12 mouse cellular contexts compared by ENCODE assay signal in the genomic region with DNA sequence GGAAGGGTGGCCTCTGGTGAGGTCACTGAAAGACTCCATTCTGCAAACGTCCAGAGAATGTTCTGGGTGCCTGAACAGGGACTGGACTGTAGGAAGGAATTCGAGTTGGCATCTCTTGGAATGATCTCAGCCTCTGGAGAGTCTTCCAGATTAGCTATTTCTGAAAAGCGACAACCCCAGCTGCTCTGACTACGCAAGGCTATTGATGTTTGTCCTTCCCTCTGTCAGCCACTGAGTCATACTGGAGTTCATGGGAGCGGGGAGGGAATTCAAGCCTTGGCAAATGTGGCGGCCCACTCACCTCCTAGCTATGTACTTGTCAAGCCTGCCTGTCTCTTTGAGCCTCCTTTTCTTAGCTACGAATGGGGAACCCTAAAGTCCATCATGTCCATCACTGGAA.
DNase-seq lines count a peak whose midpoint lies in the region; ATAC-seq lines count a peak whose summit lies in the region.
"Had no signal": no experiment of that assay in that cellular context is flagged by ENCODE, and none has a peak within 500 bp of the region (broad histone marks: within the 10 kb centered on the region; RNA-seq: fewer than 3 reads in every experiment).

No protein-coding gene starts in this region.

- ATAC-seq in forebrain, embryonic 11.5 days (replicated peaks; ENCODE audit: low FRiP score), result no peak
- ATAC-seq: midbrain, embryonic 13.5 days had no signal

- H3K4me2 ChIP-seq in forebrain, embryonic 11.5 days (ENCODE audit: low read depth, low read length, severe bottlenecking), result no peak overlapping the region
- H3K4me2 ChIP-seq: midbrain, embryonic 13.5 days had no signal

- DNase-seq in forebrain, embryonic 10.5 days (ENCODE audit: extremely low spot score, low spot score), result no peak
- DNase-seq in forebrain, embryonic 11.5 days (ENCODE audit: low spot score), result no peak
- DNase-seq in 3134 (ENCODE audit: extremely low read depth, insufficient read length, low spot score) (peak; percentile 62), MN1 (ENCODE audit: low spot score) (no peak)
- DNase-seq in brain, adult 2 months (ENCODE audit: low read depth, low spot score), result peak; percentile 79
- peak; percentile 42 for DNase-seq in heart, postnatal 14 days
- DNase-seq in thymus, postnatal 4 days, result no peak
- DNase-seq in embryo, embryonic 10 days (ENCODE audit: low spot score), result no peak
- DNase-seq: kidney, postnatal 25 days; thymus, adult 18-20 months had no signal

- no peak overlapping the region for H3K9ac ChIP-seq in forebrain, embryonic 11.5 days (ENCODE audit: low read length)
- H3K9ac ChIP-seq: midbrain, embryonic 13.5 days had no signal

- H3K4me1 ChIP-seq in forebrain, embryonic 10.5 days, result peaks cover 41% of the 10 kb centered on the region
- peaks cover 14% of the 10 kb centered on the region; the same call in 1 of the 2 replicates for H3K4me1 ChIP-seq in forebrain, embryonic 11.5 days (replicated peaks; ENCODE audit: control insufficient read depth, insufficient read depth, low read length)

- H3K4me3 ChIP-seq in forebrain, embryonic 10.5 days, result no peak overlapping the region
- H3K4me3 ChIP-seq in forebrain, embryonic 11.5 days (ENCODE audit: low read depth, low read length), result no peak overlapping the region
- H3K4me3 ChIP-seq: hindbrain, embryonic 10.5 days; midbrain, embryonic 13.5 days had no signal

- WGBS in forebrain, embryonic 10.5 days, result 85% methylated on average over 7 of the region's 7 CpGs
- 84% methylated on average over 7 of the region's 7 CpGs for WGBS in forebrain, embryonic 11.5 days

- intact Hi-C loops in heart, postnatal 14 days (cut with DNase I), result loop anchor here (5.0 kb wide), 1 partner anchor 182 kb away; the partner anchor contains the start of gene Tle3

- no peaks in the 10 kb centered on the region for H3K9me3 ChIP-seq in forebrain, embryonic 10.5 days
- H3K9me3 ChIP-seq in forebrain, embryonic 11.5 days (ENCODE audit: control insufficient read depth, low read length), result no peaks in the 10 kb centered on the region
- H3K9me3 ChIP-seq: hindbrain, embryonic 10.5 days; midbrain, embryonic 13.5 days had no signal

- 0 out of 2 replicates have a peak overlapping the region, but pooled peaks have one; percentile 35 for H3K27ac ChIP-seq in forebrain, embryonic 10.5 days
- no peak overlapping the region for H3K27ac ChIP-seq in forebrain, embryonic 11.5 days (ENCODE audit: low read depth, low read length)
- H3K27ac ChIP-seq: hindbrain, embryonic 10.5 days; midbrain, embryonic 13.5 days had no signal

- no peaks in the 10 kb centered on the region for H3K36me3 ChIP-seq in forebrain, embryonic 10.5 days (replicated peaks)
- no peaks in the 10 kb centered on the region for H3K36me3 ChIP-seq in forebrain, embryonic 11.5 days (ENCODE audit: control insufficient read depth, insufficient read depth, low read length)
- H3K36me3 ChIP-seq: hindbrain, embryonic 10.5 days; midbrain, embryonic 13.5 days had no signal

- peaks cover 9% of the 10 kb centered on the region; the same call in 1 of the 2 replicates for H3K27me3 ChIP-seq in forebrain, embryonic 10.5 days (ENCODE audit: poor library complexity, severe bottlenecking)
- 0 out of 2 replicates have a peak, but pooled peaks cover 2% of the 10 kb centered on the region for H3K27me3 ChIP-seq in forebrain, embryonic 11.5 days (ENCODE audit: control insufficient read depth, insufficient read depth, low read length)
- H3K27me3 ChIP-seq: midbrain, embryonic 13.5 days had no signal

Comparison
In these comparisons a context has a peak if more than half of its experiments do, and no peak if none do; other contexts are left out.
1. DNase-seq: peak in 3134 (single experiment), brain, adult 2 months (single experiment) and heart, postnatal 14 days (2 of 2); none in forebrain, embryonic 10.5 days (single experiment), forebrain, embryonic 11.5 days (single experiment), MN1 (single experiment), thymus, postnatal 4 days (single experiment) and embryo, embryonic 10 days (single experiment).